Mouse (Mus musculus) neural tube, embryonic 10.5 days (tissue): ENCODE measurements around the gene Ticrr.

Experiments
- DNase-seq: peaks from one replicate; pipeline ENCODE4 v3.0.0-alpha.2; 2017; ENCODE audit warnings: low spot score; ENCODE audit errors: extremely low spot score

The Ticrr gene

DNA sequence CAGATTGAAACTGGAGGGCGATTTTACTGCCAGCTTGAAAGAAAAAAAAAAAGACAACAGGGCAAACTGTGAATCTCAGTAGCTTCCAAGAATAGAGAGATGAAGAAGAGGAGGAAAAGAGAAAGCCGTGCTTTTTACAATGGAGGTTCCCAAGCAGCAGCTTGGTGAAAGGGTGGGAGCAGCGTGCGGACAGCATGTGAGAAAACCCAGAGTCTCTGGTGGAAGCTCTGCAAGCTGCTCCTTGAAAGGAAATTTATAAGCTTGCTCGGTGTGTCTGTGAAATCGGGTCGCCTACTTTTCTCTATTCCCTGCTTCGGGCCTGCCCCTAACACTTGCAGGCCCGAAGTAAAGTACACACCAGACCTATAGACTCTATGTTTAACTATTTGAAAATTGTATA, 84.1 kb downstream of the Ticrr start:
- DNase-seq, result no peak

DNA sequence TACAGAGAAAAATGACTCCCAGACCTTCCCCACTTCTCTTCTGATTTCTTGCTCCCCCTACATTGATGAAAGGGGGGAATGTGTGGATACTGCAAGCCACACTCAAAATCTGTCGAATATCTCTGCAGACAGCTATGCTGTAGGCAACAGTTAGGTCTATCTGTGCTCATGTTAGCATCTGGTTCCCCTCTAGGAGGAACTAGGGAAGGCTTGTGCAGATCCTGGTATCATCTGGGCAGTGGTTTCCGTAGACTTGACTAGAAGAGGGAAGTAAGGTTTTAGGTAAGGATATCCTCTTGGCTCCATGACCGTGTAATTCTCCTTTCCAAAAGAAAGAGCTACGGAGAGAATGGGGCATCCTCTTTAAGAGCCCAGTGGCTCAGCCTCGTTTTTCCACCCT, 84.6 kb downstream of the Ticrr start:
- no peak for DNase-seq

DNA sequence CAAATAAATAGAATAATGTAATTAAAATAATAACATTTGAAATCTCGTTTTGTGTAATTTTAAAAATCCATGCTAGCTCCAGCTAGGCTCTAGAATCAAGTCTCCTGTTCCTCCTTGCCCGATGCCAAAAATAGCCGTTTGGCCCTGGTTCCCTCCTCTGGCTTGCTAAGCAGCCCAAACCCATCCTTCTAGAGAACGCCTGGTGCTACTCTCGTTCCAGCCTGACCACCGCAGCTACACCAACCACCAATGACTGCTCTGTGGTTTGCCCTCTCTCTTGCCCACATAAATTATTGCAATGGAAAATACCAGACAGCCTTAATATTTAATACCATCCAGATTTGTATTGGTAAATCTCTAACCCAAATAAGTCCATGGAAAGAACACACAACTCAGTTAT, 87.7 kb downstream of the Ticrr start:
- no peak for DNase-seq
